Mouse (Mus musculus) Patski (cell line): ENCODE results near the gene Fmnl1. TPM values are rescaled to one million over a fixed set of nuclear protein-coding genes. Genes with fewer than 3 reads are reported as not detected.

Experiments used
- ATAC-seq: fragments of 100-300 bp; one replicate; pipeline ENCODE4 v1.8.0; 2021
- CTCF ChIA-PET: fragments of 350-600 bp; sonication (Branson Sonifier 250); formaldehyde crosslinking; loops from one replicate; lab custom pipeline; 2022; ENCODE audit warnings: inconsistent platforms; lab: Charles Lee
- POLR2A ChIA-PET: fragments of 350-600 bp; sonication (Branson Sonifier 250); formaldehyde crosslinking; loops from one replicate; lab custom pipeline; 2022; ENCODE audit warnings: antibody characterized with exemption, inconsistent platforms; lab: Charles Lee
- DNase-seq: peaks from one replicate; pipeline ENCODE4 v3.0.0-alpha.2; 2011; ENCODE audit warnings: low read depth, low spot score
- H3K27me3 ChIP-seq: fragments of 371-371 bp; one replicate; pipeline ENCODE4 v1.5.1; 2021
- CTCF ChIP-seq: fragments of 100-300 bp; IDR thresholded peaks from one replicate; pipeline ENCODE4 v1.5.1; 2021
- in situ Hi-C: fragments of 300-500 bp; cut with MboI; formaldehyde crosslinking; loops from 3 replicates; pipeline ENCODE4 v1.11.1; 2018; ENCODE audit warnings: low pct_unique_long_range_greater_than_20kb, mixed read lengths
- polyA plus RNA-seq: library from polyadenylated mRNA; unstranded; gene quantifications from one replicate; pipeline ENCODE4 v1.2.3, GENCODE M21; 2021

Fmnl1 gene
- polyA plus RNA-seq, 1 experiment from 2014 or later = 22.4 TPM

- ATAC-seq (no peak), DNase-seq (no peak)
- ChIA-PET CTCF (interaction anchor here (1.4 kb wide), 2 partner anchors 10 to 20 kb away, joined by 4 to 5 read pairs; no protein-coding TSS in a partner anchor), POLR2A (no interaction called here)
- in situ Hi-C loops = no loop called here
- TF ChIP-seq CTCF = no peak
- H3K27me3 ChIP-seq = no peaks in the 10 kb centered on the region
Measured at GRCm38 (mm10) chr11:103195236-103195635, 24.3 kb downstream of the Fmnl1 start.

GRCm38 (mm10) chr11:103195656-103196055 is 24.7 kb downstream of the Fmnl1 start:
- H3K27me3 ChIP-seq = no peaks in the 10 kb centered on the region
- ATAC-seq (no peak), DNase-seq (no peak)
- no peak for TF ChIP-seq CTCF
- in situ Hi-C loops = no loop called here
- POLR2A ChIA-PET = interaction anchor here (1.1 kb wide), 1 partner anchor 20 kb away, joined by 3 read pairs; no protein-coding TSS in a partner anchor
- CTCF ChIA-PET = interaction anchor here (1.4 kb wide), 2 partner anchors 11 to 20 kb away, joined by 4 to 5 read pairs; no protein-coding TSS in a partner anchor

GRCm38 (mm10) chr11:103197340-103197739 is 26.4 kb downstream of the Fmnl1 start:
- H3K27me3 ChIP-seq = no peaks in the 10 kb centered on the region
- TF ChIP-seq CTCF = no peak
- ATAC-seq (no peak), DNase-seq (no peak)
- POLR2A ChIA-PET = no interaction called here
- CTCF ChIA-PET = no interaction called here
- in situ Hi-C loops = no loop called here

GRCm38 (mm10) chr11:103198339-103198738 is 27.4 kb downstream of the Fmnl1 start:
- ATAC-seq (no peak), DNase-seq (no peak)
- ChIA-PET CTCF (no interaction called here), POLR2A (no interaction called here)
- TF ChIP-seq CTCF = no peak
- H3K27me3 ChIP-seq = no peaks in the 10 kb centered on the region
- in situ Hi-C loops = no loop called here

- no peaks in the 10 kb centered on the region for H3K27me3 ChIP-seq
- ChIA-PET CTCF (no interaction called here), POLR2A (no interaction called here)
- no peak for TF ChIP-seq CTCF
- no peak for ATAC-seq
- in situ Hi-C loops = no loop called here
- DNase-seq = no peak
Measured at GRCm38 (mm10) chr11:103198911-103199803, 28.2 kb downstream of the Fmnl1 start.

GRCm38 (mm10) chr11:103201664-103202063 is 30.8 kb downstream of the Fmnl1 start:
- ATAC-seq = peak; percentile 54
- in situ Hi-C loops = no loop called here
- DNase-seq = peak; percentile 75
- CTCF ChIA-PET = interaction anchor here (1.1 kb wide), 1 partner anchor 17 kb away, joined by 5 read pairs; no protein-coding TSS in a partner anchor
- POLR2A ChIA-PET = no interaction called here
- no peak for TF ChIP-seq CTCF
- H3K27me3 ChIP-seq = no peaks in the 10 kb centered on the region

- TF ChIP-seq CTCF = no peak
- no peaks in the 10 kb centered on the region for H3K27me3 ChIP-seq
- no peak for DNase-seq
- in situ Hi-C loops = no loop called here
- no peak for ATAC-seq
- CTCF ChIA-PET = no interaction called here
- POLR2A ChIA-PET = no interaction called here
Measured at GRCm38 (mm10) chr11:103202376-103202775, 31.5 kb downstream of the Fmnl1 start.

- no peak for DNase-seq
- TF ChIP-seq CTCF = no peak
- H3K27me3 ChIP-seq = no peaks in the 10 kb centered on the region
- in situ Hi-C loops = no loop called here
- POLR2A ChIA-PET = no interaction called here
- CTCF ChIA-PET = no interaction called here
- no peak for ATAC-seq
Measured at GRCm38 (mm10) chr11:103206203-103206602, 35.3 kb downstream of the Fmnl1 start.

GRCm38 (mm10) chr11:103208458-103208857 is 37.6 kb downstream of the Fmnl1 start, which contains the start of gene 1700023F06Rik:
Gene 1700023F06Rik (minus strand): TSS chr11:103208558.
- no peaks in the 10 kb centered on the region for H3K27me3 ChIP-seq
- in situ Hi-C loops = no loop called here
- CTCF ChIA-PET = interaction anchor here (1.2 kb wide), 1 partner anchor 10 kb away, joined by 3 read pairs; the partner anchor contains the start of gene Spata32
- no peak for ATAC-seq
- no peak for DNase-seq
- TF ChIP-seq CTCF = no peak
- POLR2A ChIA-PET = no interaction called here

GRCm38 (mm10) chr11:103210291-103210690 is 39.4 kb downstream of the Fmnl1 start:
- no peaks in the 10 kb centered on the region for H3K27me3 ChIP-seq
- ATAC-seq (no peak), DNase-seq (no peak)
- in situ Hi-C loops = no loop called here
- CTCF ChIA-PET = interaction anchor here (0.8 kb wide), 2 partner anchors 26 to 117 kb away, joined by 3 to 4 read pairs; no protein-coding TSS in a partner anchor
- TF ChIP-seq CTCF = no peak
- POLR2A ChIA-PET = interaction anchor here (0.6 kb wide), 1 partner anchor 17 kb away, joined by 3 read pairs; no protein-coding TSS in a partner anchor

GRCm38 (mm10) chr11:103213712-103214111 is 42.8 kb downstream of the Fmnl1 start:
- no peaks in the 10 kb centered on the region for H3K27me3 ChIP-seq
- POLR2A ChIA-PET = no interaction called here
- no peak for TF ChIP-seq CTCF
- no peak for DNase-seq
- ATAC-seq = no peak
- CTCF ChIA-PET = interaction anchor here (1.0 kb wide), 1 partner anchor 19 kb away, joined by 3 read pairs; no protein-coding TSS in a partner anchor
- in situ Hi-C loops = no loop called here
